Mouse (Mus musculus): ENCODE measurements around the gene Olfr1249.
"Not testable (repeated sequence)": the region's sequence is repeated elsewhere in the genome, so short reads cannot be mapped to it uniquely, and the experiment has no call there.

Gene Olfr1249

GRCm38 (mm10) chr2:89634883-89635282, at the start of gene Olfr1249:
Gene Olfr1249 (minus strand): TSS chr2:89634983.
- no peak for DNase-seq

GRCm38 (mm10) chr2:89671836-89672235, 37.1 kb upstream of the Olfr1249 start, which contains the start of gene Olfr1251:
Gene Olfr1251 (minus strand): TSS chr2:89671936.
- DNase-seq, result no peak

GRCm38 (mm10) chr2:89661367-89661766, 26.6 kb upstream of the Olfr1249 start, which contains the start of gene Olfr1250:
Gene Olfr1250 (minus strand): TSS chr2:89661467.
- DNase-seq, result no peak

- not testable (repeated sequence) for DNase-seq
Observed at GRCm38 (mm10) chr2:89618145-89618544, 16.6 kb downstream of the Olfr1249 start, which contains the start of gene Olfr1248. Gene Olfr1248 (minus strand): TSS chr2:89618245.

- DNase-seq, result no peak
Observed at GRCm38 (mm10) chr2:89614030-89614429, 20.8 kb downstream of the Olfr1249 start, which contains the start of gene Olfr1247. Gene Olfr1247 (minus strand): TSS chr2:89614130.

- no peak for DNase-seq
Observed at GRCm38 (mm10) chr2:89593057-89593456, 41.7 kb downstream of the Olfr1249 start, which contains the start of gene Olfr1246. Gene Olfr1246 (minus strand): TSS chr2:89593157.
